Mouse (Mus musculus): ENCODE results near the gene Agfg1. TPM values are rescaled to one million over a fixed set of nuclear protein-coding genes. Genes with fewer than 3 reads are reported as not detected.

Gene Agfg1
- polyA plus RNA-seq, 1 experiment from 2014 or later = 18.8 TPM

- Histone ChIP-seq H3K4me3 (ENCODE audit: low read depth, low read length) (no peak overlapping the region), H3K4me1 (replicated peaks; ENCODE audit: control insufficient read depth, insufficient read depth) (no peaks in the 10 kb centered on the region), H3K9ac (ENCODE audit: low read length) (no peak overlapping the region), H3K36me3 (ENCODE audit: control insufficient read depth, insufficient read depth, low read length) (no peaks in the 10 kb centered on the region), H3K27ac (replicated peaks) (no peak overlapping the region), H3K9me3 (ENCODE audit: control insufficient read depth, low read length) (no peaks in the 10 kb centered on the region), H3K4me2 (replicated peaks; ENCODE audit: low read depth) (no peak overlapping the region), H3K27me3 (ENCODE audit: control insufficient read depth, insufficient read depth, low read length) (no peaks in the 10 kb centered on the region)
- ATAC-seq (ENCODE audit: low FRiP score, low TSS enrichment) (peak; percentile 16; the same call in 1 of the 2 replicates), DNase-seq (ENCODE audit: low spot score) (no peak)
- 46% methylated on average over 18 of the region's 18 CpGs for WGBS
- TF ChIP-seq EP300 (optimal IDR thresholded peaks at IDR 0.05) = no peak
- TF ChIP-seq CTCF (IDR thresholded peaks at IDR 0.05; ENCODE audit: low read depth) = no peak
Observed at GRCm38 (mm10) chr1:82795702-82796443, 43.4 kb upstream of the Agfg1 start.

GRCm38 (mm10) chr1:82797088-82797487, 42.2 kb upstream of the Agfg1 start:
- Histone ChIP-seq H3K4me3 (ENCODE audit: low read depth, low read length) (no peak overlapping the region), H3K36me3 (ENCODE audit: control insufficient read depth, insufficient read depth, low read length) (no peaks in the 10 kb centered on the region), H3K9me3 (ENCODE audit: control insufficient read depth, low read length) (no peaks in the 10 kb centered on the region), H3K27ac (replicated peaks) (no peak overlapping the region), H3K4me2 (replicated peaks; ENCODE audit: low read depth) (no peak overlapping the region), H3K4me1 (replicated peaks; ENCODE audit: control insufficient read depth, insufficient read depth) (no peaks in the 10 kb centered on the region), H3K27me3 (ENCODE audit: control insufficient read depth, insufficient read depth, low read length) (no peaks in the 10 kb centered on the region), H3K9ac (ENCODE audit: low read length) (no peak overlapping the region)
- no peak for TF ChIP-seq EP300 (optimal IDR thresholded peaks at IDR 0.05)
- no peak for TF ChIP-seq CTCF (IDR thresholded peaks at IDR 0.05; ENCODE audit: low read depth)
- WGBS = 86% methylated on average over 4 of the region's 4 CpGs
- no peak for DNase-seq (ENCODE audit: low spot score)
- no peak for ATAC-seq (ENCODE audit: low FRiP score, low TSS enrichment)

GRCm38 (mm10) chr1:82798304-82798703, 41.0 kb upstream of the Agfg1 start:
- H3K27me3 ChIP-seq (ENCODE audit: control insufficient read depth, insufficient read depth, low read length) = no peaks in the 10 kb centered on the region
- no peaks in the 10 kb centered on the region for H3K9me3 ChIP-seq (ENCODE audit: control insufficient read depth, low read length)
- H3K36me3 ChIP-seq (ENCODE audit: control insufficient read depth, insufficient read depth, low read length) = no peaks in the 10 kb centered on the region
- DNase-seq (ENCODE audit: low spot score) = no peak
- no peak for ATAC-seq (ENCODE audit: low FRiP score, low TSS enrichment)
- H3K4me1 ChIP-seq (replicated peaks; ENCODE audit: control insufficient read depth, insufficient read depth) = no peaks in the 10 kb centered on the region
- TF ChIP-seq EP300 (optimal IDR thresholded peaks at IDR 0.05) = no peak
- TF ChIP-seq CTCF (IDR thresholded peaks at IDR 0.05; ENCODE audit: low read depth) = no peak
- H3K9ac ChIP-seq (ENCODE audit: low read length) = no peak overlapping the region
- no peak overlapping the region for H3K4me2 ChIP-seq (replicated peaks; ENCODE audit: low read depth)
- no peak overlapping the region for H3K27ac ChIP-seq (replicated peaks)
- 49% methylated on average over 5 of the region's 5 CpGs for WGBS
- no peak overlapping the region for H3K4me3 ChIP-seq (ENCODE audit: low read depth, low read length)

- TF ChIP-seq EP300 (optimal IDR thresholded peaks at IDR 0.05) = no peak
- no peak for TF ChIP-seq CTCF (IDR thresholded peaks at IDR 0.05; ENCODE audit: low read depth)
- Histone ChIP-seq H3K4me2 (replicated peaks; ENCODE audit: low read depth) (no peak overlapping the region), H3K4me3 (ENCODE audit: low read depth, low read length) (no peak overlapping the region), H3K9me3 (ENCODE audit: control insufficient read depth, low read length) (no peaks in the 10 kb centered on the region), H3K9ac (ENCODE audit: low read length) (no peak overlapping the region), H3K27me3 (ENCODE audit: control insufficient read depth, insufficient read depth, low read length) (no peaks in the 10 kb centered on the region), H3K4me1 (replicated peaks; ENCODE audit: control insufficient read depth, insufficient read depth) (no peaks in the 10 kb centered on the region), H3K27ac (replicated peaks) (no peak overlapping the region), H3K36me3 (ENCODE audit: control insufficient read depth, insufficient read depth, low read length) (no peaks in the 10 kb centered on the region)
- DNase-seq (ENCODE audit: low spot score) (no peak), ATAC-seq (ENCODE audit: low FRiP score, low TSS enrichment) (no peak)
- WGBS = 58% methylated on average over 4 of the region's 4 CpGs
Observed at GRCm38 (mm10) chr1:82798922-82799321, 40.4 kb upstream of the Agfg1 start.

GRCm38 (mm10) chr1:82801105-82801783, 38.0 kb upstream of the Agfg1 start:
- Histone ChIP-seq H3K27me3 (ENCODE audit: control insufficient read depth, insufficient read depth, low read length) (no peaks in the 10 kb centered on the region), H3K9me3 (ENCODE audit: control insufficient read depth, low read length) (no peaks in the 10 kb centered on the region), H3K4me3 (ENCODE audit: low read depth, low read length) (no peak overlapping the region), H3K9ac (ENCODE audit: low read length) (no peak overlapping the region), H3K36me3 (ENCODE audit: control insufficient read depth, insufficient read depth, low read length) (no peaks in the 10 kb centered on the region), H3K4me1 (replicated peaks; ENCODE audit: control insufficient read depth, insufficient read depth) (no peaks in the 10 kb centered on the region), H3K27ac (replicated peaks) (no peak overlapping the region), H3K4me2 (replicated peaks; ENCODE audit: low read depth) (no peak overlapping the region)
- WGBS = 67% methylated on average over 12 of the region's 12 CpGs
- DNase-seq (ENCODE audit: low spot score) = no peak
- ATAC-seq (ENCODE audit: low FRiP score, low TSS enrichment) = no peak
- no peak for TF ChIP-seq EP300 (optimal IDR thresholded peaks at IDR 0.05)

GRCm38 (mm10) chr1:82803608-82804007, 35.7 kb upstream of the Agfg1 start:
- Histone ChIP-seq H3K27ac (replicated peaks) (no peak overlapping the region), H3K4me2 (replicated peaks; ENCODE audit: low read depth) (no peak overlapping the region), H3K4me1 (replicated peaks; ENCODE audit: control insufficient read depth, insufficient read depth) (no peaks in the 10 kb centered on the region), H3K4me3 (ENCODE audit: low read depth, low read length) (no peak overlapping the region), H3K9ac (ENCODE audit: low read length) (no peak overlapping the region), H3K27me3 (ENCODE audit: control insufficient read depth, insufficient read depth, low read length) (no peaks in the 10 kb centered on the region), H3K9me3 (ENCODE audit: control insufficient read depth, low read length) (no peaks in the 10 kb centered on the region), H3K36me3 (ENCODE audit: control insufficient read depth, insufficient read depth, low read length) (no peaks in the 10 kb centered on the region)
- ATAC-seq (ENCODE audit: low FRiP score, low TSS enrichment) (no peak), DNase-seq (ENCODE audit: low spot score) (peak; percentile 49)
- TF ChIP-seq CTCF (IDR thresholded peaks at IDR 0.05; ENCODE audit: low read depth) (peak; percentile 68), EP300 (optimal IDR thresholded peaks at IDR 0.05) (no peak)
- 83% methylated on average over 7 of the region's 7 CpGs for WGBS
